Mouse (Mus musculus): ENCODE measurements around the gene Rnft2. TPM values are rescaled to one million over a fixed set of nuclear protein-coding genes. Genes with fewer than 3 reads are reported as not detected.

The Rnft2 gene
- polyA plus RNA-seq, 1 experiment from 2014 or later, result 9.7 TPM

DNA sequence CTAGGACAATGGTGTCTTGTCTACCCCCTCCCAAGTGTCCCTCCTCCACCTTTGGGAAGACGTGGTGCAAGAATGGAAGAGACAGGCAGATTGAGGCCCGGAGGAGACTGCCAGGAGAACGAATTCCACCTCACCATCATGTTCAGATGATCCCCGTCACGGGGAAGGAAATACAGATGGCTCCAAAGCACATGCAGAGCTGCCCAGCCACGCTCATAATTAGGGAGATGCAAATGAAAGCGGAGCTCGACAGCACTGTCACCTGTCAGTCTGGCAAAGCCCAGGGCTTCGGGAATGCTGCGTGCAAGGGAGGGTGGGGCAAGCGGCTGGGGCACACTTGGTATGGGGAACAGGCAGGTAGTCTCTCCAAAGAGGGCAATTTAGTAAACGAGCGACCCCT, 47.5 kb downstream of the Rnft2 start:
- H3K4me3 ChIP-seq, result no peak overlapping the region
- no peak overlapping the region for H3K4me2 ChIP-seq
- H3K27ac ChIP-seq (replicated peaks), result no peak overlapping the region
- ATAC-seq (ENCODE audit: low read depth), result no peak
- peaks cover 37% of the 10 kb centered on the region for H3K36me3 ChIP-seq
- H3K27me3 ChIP-seq, result peaks cover 8% of the 10 kb centered on the region; the same call in 1 of the 2 replicates
- H3K9ac ChIP-seq, result no peak overlapping the region
- peaks cover 9% of the 10 kb centered on the region for H3K4me1 ChIP-seq (replicated peaks)
- H3K9me3 ChIP-seq, result no peaks in the 10 kb centered on the region
- WGBS, result 73% methylated on average over 13 of the region's 13 CpGs

DNA sequence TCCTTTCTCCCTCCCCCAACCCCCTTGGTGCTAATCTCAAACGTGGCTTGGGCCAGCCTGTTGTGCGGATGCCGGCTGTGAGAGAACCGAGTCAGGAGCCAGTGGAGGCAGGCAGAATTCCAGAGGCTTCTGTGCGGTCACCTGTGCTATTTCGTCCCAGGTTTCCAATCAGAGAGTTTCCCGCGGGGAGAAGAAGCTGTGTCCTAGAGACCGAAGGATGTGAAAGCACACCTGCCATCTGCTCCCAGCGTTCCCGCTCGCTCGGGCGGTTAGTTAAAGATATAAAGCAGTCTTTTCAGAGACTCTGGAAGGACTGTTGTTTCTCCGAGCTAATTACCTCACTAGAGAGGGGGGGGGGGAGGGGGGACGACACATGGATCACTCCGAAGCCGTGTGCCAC, 52.7 kb downstream of the Rnft2 start:
- H3K4me2 ChIP-seq, result no peak overlapping the region
- no peak overlapping the region for H3K4me3 ChIP-seq
- peak overlapping the region; percentile 41; the same call in 1 of the 2 replicates for H3K9ac ChIP-seq
- 15% methylated on average over 15 of the region's 18 CpGs for WGBS
- H3K27me3 ChIP-seq, result peaks cover 8% of the 10 kb centered on the region; the same call in 1 of the 2 replicates
- ATAC-seq (ENCODE audit: low read depth), result no peak
- H3K36me3 ChIP-seq, result peaks cover 9% of the 10 kb centered on the region; the same call in 1 of the 2 replicates
- peaks cover 33% of the 10 kb centered on the region for H3K4me1 ChIP-seq (replicated peaks)
- H3K9me3 ChIP-seq, result no peaks in the 10 kb centered on the region
- no peak overlapping the region; the same call in 1 of the 2 replicates for H3K27ac ChIP-seq (replicated peaks)

DNA sequence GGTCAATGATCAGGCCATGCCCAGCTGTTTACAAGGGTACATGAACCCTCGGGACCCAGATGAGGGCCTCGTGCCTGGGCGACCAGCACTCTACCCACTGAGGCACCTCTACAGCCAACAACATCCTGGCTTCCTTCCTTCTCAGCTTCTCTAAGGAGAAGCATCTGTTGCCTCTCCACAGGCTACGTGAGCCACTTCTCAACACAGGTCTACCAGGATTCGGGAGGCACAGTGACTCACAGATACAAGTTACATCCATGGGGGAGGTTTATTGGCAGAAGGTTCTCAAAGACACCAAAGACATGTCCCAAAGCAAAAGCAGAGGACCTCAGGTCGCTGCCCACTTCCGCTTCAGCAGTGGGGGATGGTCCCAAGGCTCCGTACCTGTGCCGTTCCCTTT, 54.4 kb downstream of the Rnft2 start:
- Histone ChIP-seq H3K9me3 (no peaks in the 10 kb centered on the region), H3K4me1 (replicated peaks) (peaks cover 43% of the 10 kb centered on the region), H3K36me3 (peaks cover 8% of the 10 kb centered on the region; the same call in 1 of the 2 replicates), H3K4me3 (no peak overlapping the region), H3K27me3 (peaks cover 8% of the 10 kb centered on the region; the same call in 1 of the 2 replicates), H3K9ac (no peak overlapping the region), H3K4me2 (no peak overlapping the region), H3K27ac (replicated peaks) (no peak overlapping the region)
- ATAC-seq (ENCODE audit: low read depth), result no peak
- WGBS, result 88% methylated on average over 9 of the region's 9 CpGs

GRCm38 (mm10) chr5:118188356-118188755, 56.6 kb downstream of the Rnft2 start:
- Histone ChIP-seq H3K27me3 (peaks cover 7% of the 10 kb centered on the region; the same call in 1 of the 2 replicates), H3K9me3 (no peaks in the 10 kb centered on the region), H3K9ac (no peak overlapping the region), H3K4me1 (replicated peaks) (peaks cover 43% of the 10 kb centered on the region), H3K36me3 (0 out of 2 replicates have a peak, but pooled peaks cover under 1% of the 10 kb centered on the region), H3K4me2 (no peak overlapping the region), H3K4me3 (no peak overlapping the region), H3K27ac (replicated peaks) (no peak overlapping the region)
- 53% methylated on average over 6 of the region's 6 CpGs for WGBS
- no peak for ATAC-seq (ENCODE audit: low read depth)

GRCm38 (mm10) chr5:118186903-118187633, 57.8 kb downstream of the Rnft2 start:
- ATAC-seq (ENCODE audit: low read depth), result no peak
- no peak overlapping the region for H3K27ac ChIP-seq (replicated peaks)
- H3K9ac ChIP-seq, result no peak overlapping the region
- H3K27me3 ChIP-seq, result no peaks in the 10 kb centered on the region
- H3K4me2 ChIP-seq, result no peak overlapping the region
- H3K4me3 ChIP-seq, result no peak overlapping the region
- H3K9me3 ChIP-seq, result no peaks in the 10 kb centered on the region
- whole genome bisulfite sequencing, result 64% methylated on average over 9 of the region's 9 CpGs
- H3K36me3 ChIP-seq, result no peaks in the 10 kb centered on the region
- H3K4me1 ChIP-seq (replicated peaks), result peaks cover 34% of the 10 kb centered on the region

GRCm38 (mm10) chr5:118177640-118178039, 67.3 kb downstream of the Rnft2 start:
- peaks cover 46% of the 10 kb centered on the region for H3K27me3 ChIP-seq
- ATAC-seq (ENCODE audit: low read depth), result no peak
- 75% methylated on average over 7 of the region's 7 CpGs for WGBS

GRCm38 (mm10) chr5:118175137-118175536, 69.8 kb downstream of the Rnft2 start:
- Histone ChIP-seq H3K4me3 (no peak overlapping the region), H3K4me2 (peak overlapping the region; percentile 55)

More at GRCm38 (mm10) chr5:118177640-118178039, 67.3 kb downstream of the Rnft2 start:
- Histone ChIP-seq H3K27ac (replicated peaks) (no peak overlapping the region), H3K36me3 (no peaks in the 10 kb centered on the region), H3K9ac (no peak overlapping the region), H3K4me1 (replicated peaks) (peaks cover 11% of the 10 kb centered on the region), H3K9me3 (0 out of 2 replicates have a peak, but pooled peaks cover 5% of the 10 kb centered on the region), H3K4me2 (no peak overlapping the region), H3K4me3 (no peak overlapping the region)

DNA sequence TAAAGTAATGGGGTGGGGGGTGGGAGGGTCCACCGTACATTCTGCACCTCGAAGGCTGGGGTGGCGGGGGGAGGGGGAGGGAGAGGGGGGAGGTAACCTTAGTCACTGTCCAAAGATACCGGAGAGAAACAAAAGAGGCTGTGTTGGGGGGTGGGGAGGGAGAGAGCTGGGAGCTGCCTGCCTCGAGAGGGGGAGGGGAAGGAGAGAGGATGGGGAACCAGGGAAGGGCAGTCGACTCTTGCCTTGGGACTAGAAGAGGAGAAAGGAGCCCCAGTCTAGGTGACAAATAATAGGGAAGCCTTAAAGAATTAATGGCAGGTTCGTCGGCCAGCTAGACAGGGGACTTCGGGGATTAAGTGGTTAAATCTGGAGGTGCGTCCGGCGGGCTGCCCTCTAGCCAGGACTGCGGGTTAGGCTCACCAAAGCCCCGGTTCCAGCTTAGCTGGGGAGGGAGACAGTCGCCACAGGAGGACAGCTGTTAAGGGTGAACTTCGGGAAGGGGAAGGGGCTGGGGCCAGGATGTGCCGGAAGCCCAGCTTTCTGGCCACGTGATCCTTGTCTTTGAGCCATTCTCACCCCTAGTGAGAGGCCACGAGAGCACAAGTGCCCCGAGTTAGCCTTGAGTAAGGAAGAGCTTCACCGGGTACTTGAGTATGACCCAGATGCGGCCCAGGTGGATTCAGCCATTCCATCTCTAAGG, 70.5 kb downstream of the Rnft2 start:
- Histone ChIP-seq H3K4me3 (peak overlapping the region; percentile 28), H3K4me1 (replicated peaks) (peaks cover 35% of the 10 kb centered on the region), H3K36me3 (no peaks in the 10 kb centered on the region), H3K4me2 (peak overlapping the region; percentile 55), H3K27me3 (peaks cover 68% of the 10 kb centered on the region), H3K9ac (peak overlapping the region; percentile 48), H3K9me3 (0 out of 2 replicates have a peak, but pooled peaks cover 5% of the 10 kb centered on the region), H3K27ac (replicated peaks) (no peak overlapping the region)
- WGBS, result under 1% methylated on average over 21 of the region's 22 CpGs
- ATAC-seq (ENCODE audit: low read depth), result no peak

More at GRCm38 (mm10) chr5:118175137-118175536, 69.8 kb downstream of the Rnft2 start:
- 0 out of 2 replicates have a peak, but pooled peaks cover 5% of the 10 kb centered on the region for H3K9me3 ChIP-seq
- peaks cover 68% of the 10 kb centered on the region for H3K27me3 ChIP-seq
- 27% methylated on average over 2 of the region's 2 CpGs for WGBS
- no peak overlapping the region for H3K9ac ChIP-seq
- H3K4me1 ChIP-seq (replicated peaks), result peaks cover 30% of the 10 kb centered on the region
- no peak for ATAC-seq (ENCODE audit: low read depth)
- H3K36me3 ChIP-seq, result no peaks in the 10 kb centered on the region
- H3K27ac ChIP-seq (replicated peaks), result no peak overlapping the region

- Histone ChIP-seq H3K36me3 (no peaks in the 10 kb centered on the region), H3K9me3 (0 out of 2 replicates have a peak, but pooled peaks cover 5% of the 10 kb centered on the region), H3K4me2 (peak overlapping the region; percentile 94), H3K27ac (replicated peaks) (no peak overlapping the region), H3K4me1 (replicated peaks) (peaks cover 47% of the 10 kb centered on the region), H3K27me3 (peaks cover 86% of the 10 kb centered on the region), H3K9ac (peak overlapping the region; percentile 50; the same call in 1 of the 2 replicates), H3K4me3 (peak overlapping the region; percentile 55)
- under 1% methylated on average over 27 of the region's 27 CpGs for whole genome bisulfite sequencing
- ATAC-seq (ENCODE audit: low read depth), result no peak
Observed at GRCm38 (mm10) chr5:118172078-118172723, 72.7 kb downstream of the Rnft2 start.

GRCm38 (mm10) chr5:118171665-118172064, 73.3 kb downstream of the Rnft2 start:
- H3K9ac ChIP-seq, result peak overlapping the region; percentile 50
- no peak for ATAC-seq (ENCODE audit: low read depth)
- H3K27ac ChIP-seq (replicated peaks), result no peak overlapping the region
- WGBS, result under 1% methylated on average over 31 of the region's 36 CpGs
- H3K36me3 ChIP-seq, result no peaks in the 10 kb centered on the region
- peaks cover 47% of the 10 kb centered on the region for H3K4me1 ChIP-seq (replicated peaks)
- peaks cover 83% of the 10 kb centered on the region for H3K27me3 ChIP-seq
- peak overlapping the region; percentile 94 for H3K4me2 ChIP-seq
- H3K9me3 ChIP-seq, result 0 out of 2 replicates have a peak, but pooled peaks cover 5% of the 10 kb centered on the region
- H3K4me3 ChIP-seq, result peak overlapping the region; percentile 55

GRCm38 (mm10) chr5:118170888-118171529, 73.9 kb downstream of the Rnft2 start:
- 0 out of 2 replicates have a peak overlapping the region, but pooled peaks have one; percentile 50 for H3K9ac ChIP-seq
- peak overlapping the region; percentile 94 for H3K4me2 ChIP-seq
- H3K27ac ChIP-seq (replicated peaks), result no peak overlapping the region
- peak overlapping the region; percentile 55 for H3K4me3 ChIP-seq
- H3K27me3 ChIP-seq, result peaks cover 89% of the 10 kb centered on the region
- no peaks in the 10 kb centered on the region for H3K36me3 ChIP-seq
- ATAC-seq (ENCODE audit: low read depth), result no peak
- under 1% methylated on average over 25 of the region's 25 CpGs for WGBS
- H3K9me3 ChIP-seq, result 0 out of 2 replicates have a peak, but pooled peaks cover 5% of the 10 kb centered on the region
- peaks cover 47% of the 10 kb centered on the region for H3K4me1 ChIP-seq (replicated peaks)
